Mouse (Mus musculus) intestine, postnatal 0 days (tissue): ENCODE measurements around the gene Fam76a. TPM values are rescaled to one million over a fixed set of nuclear protein-coding genes. Genes with fewer than 3 reads are reported as not detected.

Source experiments
- ATAC-seq: fragments of 200-750 bp; cut with Nextera tagmentation; 2 replicates; pipeline ENCODE4 v1.8.0; 2017; ENCODE audit warnings: mild to moderate bottlenecking, moderate TSS enrichment, moderate library complexity
- H3K27ac ChIP-seq: fragments of 300-500 bp; sonication (generic); 2 replicates; pipeline ENCODE4 v1.5.1; 2014; ENCODE audit warnings: mild to moderate bottlenecking, low read depth, low read length, moderate library complexity
- H3K27me3 ChIP-seq: fragments of 300-500 bp; sonication (generic); replicated peaks from 2 replicates; pipeline ENCODE4 v1.6.1; 2014; ENCODE audit warnings: low read length, mixed read lengths; ENCODE audit not compliant: control insufficient read depth, insufficient read depth
- H3K36me3 ChIP-seq: fragments of 300-500 bp; sonication (generic); 2 replicates; pipeline ENCODE4 v1.6.1; 2014; ENCODE audit warnings: mild to moderate bottlenecking, moderate library complexity; ENCODE audit not compliant: control insufficient read depth, insufficient read depth
- H3K4me1 ChIP-seq: fragments of 300-500 bp; sonication (generic); replicated peaks from 2 replicates; pipeline ENCODE4 v1.6.1; 2014; ENCODE audit warnings: antibody characterized with exemption, low read length, mixed read lengths; ENCODE audit not compliant: control insufficient read depth, insufficient read depth
- H3K4me2 ChIP-seq: fragments of 300-500 bp; sonication (generic); replicated peaks from 2 replicates; pipeline ENCODE4 v1.6.1; 2014; ENCODE audit warnings: low read depth, mild to moderate bottlenecking, moderate library complexity
- H3K4me3 ChIP-seq: fragments of 300-500 bp; sonication (generic); 2 replicates; pipeline ENCODE4 v1.5.1; 2014; ENCODE audit warnings: low read depth, low read length
- H3K9ac ChIP-seq: fragments of 300-500 bp; sonication (generic); 2 replicates; pipeline ENCODE4 v1.6.1; 2014; ENCODE audit warnings: mild to moderate bottlenecking, low read depth, low read length
- H3K9me3 ChIP-seq: fragments of 300-500 bp; sonication (generic); 2 replicates; pipeline ENCODE4 v1.6.1; 2016; ENCODE audit warnings: mixed run types; ENCODE audit not compliant: control insufficient read depth
- CTCF ChIP-seq: sonication (generic); IDR thresholded peaks from 2 replicates; pipeline ENCODE4 v1.5.1; 2016; ENCODE audit warnings: low read depth, mild to moderate bottlenecking, control low read depth, antibody characterized with exemption, moderate library complexity
- WGBS: fragments of 180-500 bp; shearing (Covaris S2); extraction: QIAGEN DNeasy Blood & Tissue Kit; methylation state at CpG from one replicate; pipeline ENCODE4 v1.1.7; 2014; 5-methylcytosine and 5-hydroxymethylcytosine counted together
- polyA plus RNA-seq: library from polyadenylated mRNA; unstranded; fragments of >200 nt; fragmentation: Nextera tagmentation; extraction: Ambion mirVana; gene quantifications from 2 replicates; pipeline ENCODE4 v1.2.1, GENCODE M21; 2015

Fam76a gene
- 46.5 and 58.8 TPM in 2 replicates for polyA plus RNA-seq

DNA sequence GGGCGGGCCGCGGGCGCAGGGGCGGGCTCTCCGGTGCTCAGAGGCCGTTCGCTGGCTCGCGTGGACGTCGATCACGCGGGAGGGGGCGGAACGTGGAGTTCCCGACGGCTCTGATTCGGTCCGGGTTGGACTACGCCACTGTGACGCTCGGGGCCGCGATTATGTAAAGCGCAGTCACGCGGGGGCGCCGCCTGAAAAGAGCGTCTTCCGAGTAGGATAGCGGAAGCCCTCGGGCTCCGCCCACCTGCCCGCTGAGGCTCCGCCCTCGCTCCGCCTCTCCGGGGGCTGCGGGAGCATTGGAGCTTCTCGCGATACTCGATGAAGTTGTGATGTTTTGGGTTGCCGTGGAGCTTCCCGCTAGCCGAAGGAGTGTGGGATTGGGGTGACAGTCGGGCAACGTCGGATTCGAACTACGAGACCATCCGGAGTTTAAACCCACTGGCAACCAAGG, at the start of gene Fam76a:
Gene Fam76a, minus strand, starts transcription at position 1 of the 451 bp plus-strand sequence.
- H3K4me1 ChIP-seq: peaks cover 4% of the 10 kb centered on the region; the same call in 1 of the 2 replicates
- H3K9me3 ChIP-seq: no peaks in the 10 kb centered on the region
- H3K27ac ChIP-seq: peak within 1 kb of the TSS; percentile 96
- H3K4me3 ChIP-seq: peak within 1 kb of the TSS; percentile 99
- peaks cover 16% of the 10 kb centered on the region; the same call in 1 of the 2 replicates for H3K36me3 ChIP-seq
- H3K27me3 ChIP-seq: no peaks in the 10 kb centered on the region
- H3K4me2 ChIP-seq: peak within 1 kb of the TSS; percentile 70
- WGBS: under 1% methylated on average over 52 of the region's 53 CpGs
- ATAC-seq: peak; percentile 97
- TF ChIP-seq CTCF: peak; percentile 30
- peak within 1 kb of the TSS; percentile 93 for H3K9ac ChIP-seq

DNA sequence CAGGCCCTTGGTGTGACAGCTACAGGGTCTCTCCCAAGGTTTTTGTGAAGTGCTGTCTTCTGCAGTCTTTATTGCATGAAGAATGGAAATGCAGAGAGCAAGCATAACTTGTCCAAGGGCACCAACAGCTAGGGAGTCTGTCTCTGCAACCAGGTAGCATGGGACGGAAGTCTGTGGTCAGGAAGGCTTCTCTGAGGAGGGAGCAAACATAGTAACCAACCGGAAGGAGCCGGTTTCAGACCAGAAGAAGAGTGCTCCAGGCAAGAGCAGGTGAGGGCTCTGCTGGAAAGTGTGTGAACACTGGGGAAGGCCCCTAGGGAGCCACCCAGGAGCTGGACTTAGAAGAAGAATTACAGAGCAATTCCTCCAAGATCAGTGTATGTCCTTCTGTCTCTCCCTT, 49.7 kb upstream of the Fam76a start:
- H3K9ac ChIP-seq: no peak overlapping the region
- TF ChIP-seq CTCF: no peak

DNA sequence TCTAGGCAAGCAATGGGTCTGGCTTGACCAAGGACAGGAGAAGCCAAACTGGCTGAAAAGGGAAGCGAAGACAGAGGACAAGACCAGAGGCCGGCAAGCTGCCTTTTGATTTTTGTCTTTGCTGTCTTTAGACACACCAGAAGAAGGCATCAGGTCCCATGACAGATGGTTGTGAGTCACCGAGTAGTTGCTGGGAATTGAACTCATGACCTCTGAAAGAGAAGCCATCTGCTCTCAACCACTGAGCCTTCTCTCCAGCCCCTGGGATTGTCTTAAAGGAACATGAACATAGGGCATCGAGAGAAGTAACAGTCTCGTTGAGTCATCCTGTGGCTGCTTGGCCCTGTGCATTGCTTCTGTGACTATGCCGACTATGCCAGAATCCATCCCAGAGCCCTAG, 49.2 kb upstream of the Fam76a start:
- TF ChIP-seq CTCF: no peak
- ATAC-seq: no peak
- H3K9me3 ChIP-seq: no peaks in the 10 kb centered on the region
- no peak overlapping the region for H3K27ac ChIP-seq
- no peaks in the 10 kb centered on the region for H3K27me3 ChIP-seq
- H3K9ac ChIP-seq: no peak overlapping the region
- no peak overlapping the region for H3K4me3 ChIP-seq
- no peak overlapping the region for H3K4me2 ChIP-seq
- WGBS: 72% methylated on average over 6 of the region's 6 CpGs
- H3K36me3 ChIP-seq: no peaks in the 10 kb centered on the region
- 0 out of 2 replicates have a peak, but pooled peaks cover 2% of the 10 kb centered on the region for H3K4me1 ChIP-seq

More for the DNA sequence above, 49.7 kb upstream of the Fam76a start:
- Histone ChIP-seq H3K9me3 (no peaks in the 10 kb centered on the region), H3K4me2 (no peak overlapping the region), H3K36me3 (no peaks in the 10 kb centered on the region), H3K27me3 (no peaks in the 10 kb centered on the region), H3K4me1 (0 out of 2 replicates have a peak, but pooled peaks cover 2% of the 10 kb centered on the region), H3K27ac (no peak overlapping the region), H3K4me3 (no peak overlapping the region)
- ATAC-seq: no peak
- 80% methylated on average over 3 of the region's 3 CpGs for WGBS

DNA sequence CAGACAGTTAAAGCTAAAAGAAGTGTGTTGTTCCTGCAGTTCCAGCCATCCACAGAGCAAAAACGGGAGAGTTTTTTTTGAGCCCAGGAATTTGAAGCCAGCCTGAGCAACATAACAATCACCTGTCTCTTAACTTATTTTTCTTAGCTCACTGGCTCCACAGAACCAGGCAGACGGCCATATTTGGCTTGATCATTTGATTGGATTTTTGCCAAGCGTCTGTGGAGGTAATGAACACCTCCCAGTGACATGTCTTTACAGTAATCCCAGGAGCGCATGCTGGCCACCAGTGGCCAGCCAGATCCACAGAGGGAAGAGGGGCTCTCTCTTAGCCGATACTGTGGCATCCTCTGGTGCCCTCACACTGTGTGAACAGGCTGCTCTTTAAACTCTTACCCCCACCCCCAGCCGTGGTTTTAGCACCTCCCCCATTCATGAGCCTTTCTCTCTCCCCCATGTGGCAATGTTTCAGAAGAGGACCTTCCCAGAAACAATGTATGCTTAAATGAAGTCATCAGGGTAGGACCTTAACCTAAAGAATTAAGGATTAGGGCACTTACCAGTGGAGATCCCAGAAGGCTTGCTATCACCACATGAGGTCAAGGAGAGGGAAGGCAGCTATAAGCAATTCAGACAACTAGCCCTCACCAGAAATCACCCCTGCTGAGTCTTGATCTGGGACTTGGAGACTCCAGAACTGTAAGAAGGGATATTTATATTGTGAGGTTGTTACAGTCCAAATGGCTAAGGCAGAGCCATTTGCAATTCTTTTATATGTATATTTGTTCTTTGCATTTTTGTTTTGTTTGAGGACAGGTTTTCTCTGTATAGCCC, 46.0 kb upstream of the Fam76a start:
- Histone ChIP-seq H3K4me1 (no peaks in the 10 kb centered on the region), H3K27me3 (no peaks in the 10 kb centered on the region), H3K9me3 (no peaks in the 10 kb centered on the region), H3K27ac (no peak overlapping the region), H3K4me2 (no peak overlapping the region), H3K9ac (no peak overlapping the region), H3K4me3 (no peak overlapping the region), H3K36me3 (no peaks in the 10 kb centered on the region)
- TF ChIP-seq CTCF: no peak
- WGBS: 48% methylated on average over 6 of the region's 6 CpGs
- ATAC-seq: no peak

DNA sequence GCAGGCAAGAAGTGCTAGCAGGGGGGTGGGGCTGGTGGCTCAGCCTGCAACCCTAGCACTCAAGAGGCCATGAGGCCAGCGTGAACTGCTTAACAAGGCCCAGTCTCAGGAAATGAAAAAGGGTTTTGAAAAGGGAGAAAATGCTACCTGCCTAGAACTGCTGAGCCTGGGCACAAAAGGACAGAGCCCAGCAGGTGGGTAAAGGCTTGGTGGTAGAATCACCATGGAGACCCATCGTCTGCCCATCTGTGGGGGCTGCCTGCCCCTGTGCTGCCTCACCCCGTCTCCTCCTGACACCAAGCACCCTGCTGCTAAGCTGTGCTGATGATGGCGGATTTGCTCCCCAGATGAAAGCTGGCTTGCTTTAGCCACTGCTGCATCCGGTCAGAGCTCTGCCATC, 42.1 kb upstream of the Fam76a start:
- TF ChIP-seq CTCF: no peak
- no peak overlapping the region for H3K4me3 ChIP-seq
- no peak overlapping the region for H3K9ac ChIP-seq
- no peaks in the 10 kb centered on the region for H3K36me3 ChIP-seq
- H3K4me2 ChIP-seq: no peak overlapping the region
- 78% methylated on average over 5 of the region's 5 CpGs for WGBS
- ATAC-seq: no peak
- no peaks in the 10 kb centered on the region for H3K9me3 ChIP-seq
- no peaks in the 10 kb centered on the region for H3K27me3 ChIP-seq
- H3K4me1 ChIP-seq: no peaks in the 10 kb centered on the region; the same call in 1 of the 2 replicates
- no peak overlapping the region for H3K27ac ChIP-seq

DNA sequence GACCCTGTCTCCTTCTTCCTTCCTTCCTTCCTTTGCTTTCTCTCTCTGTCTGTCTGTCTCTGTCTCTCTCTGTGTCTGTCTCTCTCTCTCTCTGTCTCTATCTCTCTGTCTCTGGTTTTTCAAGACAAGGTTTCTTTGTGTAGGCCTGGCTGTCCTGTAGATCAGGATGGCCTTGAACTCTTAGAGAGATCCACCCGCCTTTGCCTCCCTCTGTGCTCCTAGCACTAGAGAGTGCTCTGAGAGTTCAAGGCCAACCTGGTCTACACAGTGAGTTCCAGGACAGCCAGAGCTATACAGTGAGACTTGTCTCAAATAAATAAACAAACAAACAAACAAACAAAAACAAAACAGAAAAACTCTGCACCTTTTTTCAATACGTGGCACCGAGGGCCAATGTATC, 41.7 kb upstream of the Fam76a start:
- Histone ChIP-seq H3K27ac (no peak overlapping the region), H3K4me1 (peaks cover 2% of the 10 kb centered on the region; the same call in 1 of the 2 replicates), H3K4me3 (no peak overlapping the region), H3K4me2 (no peak overlapping the region), H3K36me3 (no peaks in the 10 kb centered on the region), H3K27me3 (no peaks in the 10 kb centered on the region), H3K9ac (no peak overlapping the region), H3K9me3 (no peaks in the 10 kb centered on the region)
- WGBS: 65% methylated on average over 3 of the region's 3 CpGs
- no peak for ATAC-seq
- TF ChIP-seq CTCF: no peak
